Mouse (Mus musculus) erythroblast, embryonic 14.5 days (primary cell): ENCODE results near the gene Zfp12.

ENCODE experiments used
- GATA1 ChIP-seq: IDR thresholded peaks from 2 replicates; pipeline ENCODE4 v1.6.1; 2012; ENCODE audit warnings: low read length, inconsistent platforms, mixed read lengths
- TAL1 ChIP-seq: IDR thresholded peaks from 3 replicates; pipeline ENCODE4 v1.6.1; 2012; ENCODE audit warnings: low read length, inconsistent platforms, mixed read lengths

DNA sequence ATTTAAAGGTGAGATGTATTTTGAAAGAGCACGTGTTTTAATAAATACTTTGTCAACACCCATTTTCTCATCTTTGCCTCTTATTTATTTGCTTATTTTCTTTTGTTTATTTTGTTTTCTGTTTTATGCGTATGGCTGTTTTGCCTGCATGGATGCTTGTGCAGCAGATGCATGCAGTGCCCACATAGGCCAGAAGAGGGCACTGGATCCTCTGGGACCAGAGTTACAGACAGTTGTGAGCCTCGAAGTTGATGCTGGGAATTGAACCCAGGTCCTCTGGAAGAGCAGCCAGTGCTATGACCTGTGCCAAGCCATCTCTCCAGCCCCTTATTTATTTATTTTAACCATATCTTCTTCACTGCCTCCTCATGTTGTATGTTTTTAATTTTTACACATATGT, 29.9 kb upstream of the Zfp12 start:
- TF ChIP-seq TAL1 = no peak
- TF ChIP-seq GATA1 = no peak
